Mouse (Mus musculus) Patski (cell line): ENCODE data around the gene Fzd9. TPM values are rescaled to one million over a fixed set of nuclear protein-coding genes. Genes with fewer than 3 reads are reported as not detected.

Source experiments
- ATAC-seq: fragments of 100-300 bp; one replicate; pipeline ENCODE4 v1.8.0; 2021
- CTCF ChIA-PET: fragments of 350-600 bp; sonication (Branson Sonifier 250); formaldehyde crosslinking; loops from one replicate; lab custom pipeline; 2022; ENCODE audit warnings: inconsistent platforms; lab: Charles Lee
- POLR2A ChIA-PET: fragments of 350-600 bp; sonication (Branson Sonifier 250); formaldehyde crosslinking; loops from one replicate; lab custom pipeline; 2022; ENCODE audit warnings: antibody characterized with exemption, inconsistent platforms; lab: Charles Lee
- DNase-seq: peaks from one replicate; pipeline ENCODE4 v3.0.0-alpha.2; 2011; ENCODE audit warnings: low read depth, low spot score
- H3K27me3 ChIP-seq: fragments of 371-371 bp; one replicate; pipeline ENCODE4 v1.5.1; 2021
- CTCF ChIP-seq: fragments of 100-300 bp; IDR thresholded peaks from one replicate; pipeline ENCODE4 v1.5.1; 2021
- in situ Hi-C: fragments of 300-500 bp; cut with MboI; formaldehyde crosslinking; loops from 3 replicates; pipeline ENCODE4 v1.11.1; 2018; ENCODE audit warnings: low pct_unique_long_range_greater_than_20kb, mixed read lengths
- polyA plus RNA-seq: library from polyadenylated mRNA; unstranded; gene quantifications from one replicate; pipeline ENCODE4 v1.2.3, GENCODE M21; 2021

The Fzd9 gene
- polyA plus RNA-seq, 1 experiment from 2014 or later: 0.39 TPM

DNA sequence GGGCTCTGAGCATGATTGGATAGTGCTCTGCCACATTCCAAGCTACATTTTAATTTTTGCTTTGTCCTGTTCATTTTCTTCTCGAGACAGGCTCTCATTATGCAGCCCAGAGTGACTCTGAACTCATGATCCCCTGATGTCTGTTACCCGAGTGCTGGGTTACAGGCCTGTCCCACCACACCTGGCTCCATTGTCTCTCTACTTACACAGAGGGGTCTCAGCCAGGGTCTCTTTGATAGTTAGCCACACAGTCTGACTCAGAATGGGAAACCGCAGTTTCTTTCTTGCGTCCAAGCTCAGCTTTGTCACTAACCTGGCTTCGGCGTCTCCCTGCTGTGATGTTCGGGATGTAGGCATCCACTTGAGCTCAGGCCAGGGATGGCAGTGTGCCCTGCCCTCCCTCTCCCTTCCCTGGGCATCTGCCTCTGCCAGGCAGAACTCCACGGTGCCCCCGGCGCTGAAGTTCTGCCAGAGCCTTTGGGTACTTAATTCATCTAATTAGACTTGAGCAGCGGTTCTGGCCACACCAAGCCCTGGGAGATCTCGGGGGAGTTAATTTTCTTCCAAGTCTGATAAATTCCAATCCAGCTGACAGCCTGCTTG lies 20.6 kb upstream of the Fzd9 start:
- ChIA-PET POLR2A (interaction anchor here (1.0 kb wide), 1 partner anchor 9 kb away, joined by 3 read pairs; no protein-coding TSS in a partner anchor), CTCF (interaction anchor here (0.8 kb wide), 1 partner anchor 9 kb away, joined by 3 read pairs; no protein-coding TSS in a partner anchor)
- H3K27me3 ChIP-seq: peaks cover 7% of the 10 kb centered on the region
- no peak for ATAC-seq
- no peak for TF ChIP-seq CTCF
- in situ Hi-C loops: no loop called here
- DNase-seq: no peak

DNA sequence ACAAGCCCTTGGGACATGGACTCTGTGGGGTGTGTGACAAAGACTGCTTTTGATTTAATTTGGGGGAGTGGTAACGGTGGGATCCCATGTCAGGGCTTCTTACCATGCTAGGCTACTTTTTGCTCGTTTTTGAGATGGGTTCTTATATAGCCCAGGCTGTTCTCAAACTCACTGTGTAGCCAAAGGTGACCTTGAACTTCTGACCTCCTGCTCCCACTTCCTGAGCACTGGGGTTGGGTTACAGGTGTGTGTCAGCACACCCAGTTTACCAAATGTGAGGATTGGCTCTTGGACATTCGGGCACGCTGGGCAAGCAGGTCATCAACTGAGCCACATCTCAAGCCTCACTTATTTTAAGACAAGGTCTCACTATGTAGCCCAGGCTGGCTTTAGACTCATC lies 19.3 kb upstream of the Fzd9 start:
- in situ Hi-C loops: no loop called here
- CTCF ChIA-PET: no interaction called here
- POLR2A ChIA-PET: no interaction called here
- no peak for ATAC-seq
- no peak for DNase-seq
- H3K27me3 ChIP-seq: peaks cover 7% of the 10 kb centered on the region
- no peak for TF ChIP-seq CTCF

DNA sequence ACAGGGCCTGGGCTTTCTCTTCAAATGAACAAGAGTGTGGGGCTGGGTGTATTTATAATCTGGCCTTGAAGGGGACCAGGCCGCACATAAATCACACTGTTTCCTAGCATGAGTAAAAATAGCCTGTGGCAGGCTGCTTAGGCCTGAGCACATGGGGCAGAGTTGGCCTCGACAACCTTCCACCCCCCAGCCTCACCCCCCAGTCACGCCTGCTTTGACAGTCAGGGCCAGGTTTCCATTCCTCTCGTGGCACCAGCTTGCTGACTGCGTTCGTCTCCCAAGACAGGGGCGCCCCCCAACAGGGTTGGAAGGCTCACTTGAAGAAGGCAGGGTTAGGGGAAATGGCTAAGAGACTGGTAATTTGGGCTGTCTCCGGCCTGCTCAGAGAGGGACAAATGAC lies 18.4 kb upstream of the Fzd9 start:
- in situ Hi-C loops: no loop called here
- peaks cover 7% of the 10 kb centered on the region for H3K27me3 ChIP-seq
- no peak for ATAC-seq
- no peak for DNase-seq
- CTCF ChIA-PET: no interaction called here
- POLR2A ChIA-PET: interaction anchor here (0.7 kb wide), 1 partner anchor 512 kb away, joined by 5 read pairs; no protein-coding TSS in a partner anchor
- TF ChIP-seq CTCF: no peak

DNA sequence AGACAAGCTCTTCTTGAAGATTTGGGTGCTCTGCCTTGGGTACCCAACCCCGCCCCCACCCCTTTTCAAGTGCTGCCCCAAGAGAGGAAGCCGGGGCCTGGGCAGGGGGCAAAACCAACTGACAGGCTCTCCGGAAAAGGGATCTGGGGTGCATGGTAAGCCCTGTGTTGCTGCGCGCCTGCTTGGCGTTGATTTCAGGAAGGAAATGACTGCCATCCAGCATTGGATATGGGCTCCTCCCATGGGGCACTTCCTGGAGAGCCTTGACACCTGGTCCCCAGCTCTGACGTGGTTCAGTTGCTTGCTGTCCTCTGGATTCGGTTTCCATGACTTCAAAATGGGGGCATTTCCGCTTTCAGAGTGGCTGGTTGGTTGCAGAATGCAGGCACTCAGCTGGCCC lies 13.5 kb upstream of the Fzd9 start:
- no peak for DNase-seq
- in situ Hi-C loops: no loop called here
- ATAC-seq: no peak

DNA sequence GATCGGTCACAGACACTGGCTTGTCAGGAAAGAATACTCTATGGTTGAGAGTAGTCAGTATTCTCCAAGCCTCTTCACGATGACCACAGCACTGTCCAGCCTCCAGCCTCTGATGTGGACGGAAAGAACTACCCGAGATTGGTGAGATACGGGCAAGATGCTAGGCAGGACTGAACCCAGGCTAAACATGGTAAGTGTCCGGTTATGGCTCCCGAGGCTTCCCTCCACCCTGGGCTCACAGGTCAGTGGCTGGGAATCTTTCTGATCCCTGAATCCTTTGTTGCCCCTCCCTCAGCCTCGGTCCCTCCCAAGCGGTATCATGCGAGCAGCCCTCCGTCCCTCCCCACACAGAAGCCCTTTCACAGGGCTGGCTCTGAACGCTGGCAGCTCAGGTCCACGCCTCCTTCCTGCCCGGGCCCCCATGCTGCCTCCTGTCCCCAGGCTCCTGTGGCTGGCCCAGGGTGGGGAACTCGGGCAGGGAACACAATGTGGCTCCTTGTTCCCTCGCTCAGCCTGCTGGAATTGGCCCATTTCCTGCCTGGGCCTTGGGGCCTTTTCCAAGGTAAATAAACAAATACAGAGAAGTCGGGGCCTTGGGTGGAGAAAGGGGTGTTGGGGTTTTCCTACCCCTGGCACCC lies 13.0 kb upstream of the Fzd9 start:
- no peaks in the 10 kb centered on the region for H3K27me3 ChIP-seq
- in situ Hi-C loops: no loop called here
- ChIA-PET POLR2A (no interaction called here), CTCF (interaction anchor here (0.6 kb wide), 1 partner anchor 91 kb away, joined by 3 read pairs; no protein-coding TSS in a partner anchor)
- ATAC-seq (no peak), DNase-seq (no peak)
- no peak for TF ChIP-seq CTCF

More for the DNA sequence above, 13.5 kb upstream of the Fzd9 start:
- CTCF ChIA-PET: no interaction called here
- H3K27me3 ChIP-seq: no peaks in the 10 kb centered on the region
- POLR2A ChIA-PET: no interaction called here
- TF ChIP-seq CTCF: no peak

DNA sequence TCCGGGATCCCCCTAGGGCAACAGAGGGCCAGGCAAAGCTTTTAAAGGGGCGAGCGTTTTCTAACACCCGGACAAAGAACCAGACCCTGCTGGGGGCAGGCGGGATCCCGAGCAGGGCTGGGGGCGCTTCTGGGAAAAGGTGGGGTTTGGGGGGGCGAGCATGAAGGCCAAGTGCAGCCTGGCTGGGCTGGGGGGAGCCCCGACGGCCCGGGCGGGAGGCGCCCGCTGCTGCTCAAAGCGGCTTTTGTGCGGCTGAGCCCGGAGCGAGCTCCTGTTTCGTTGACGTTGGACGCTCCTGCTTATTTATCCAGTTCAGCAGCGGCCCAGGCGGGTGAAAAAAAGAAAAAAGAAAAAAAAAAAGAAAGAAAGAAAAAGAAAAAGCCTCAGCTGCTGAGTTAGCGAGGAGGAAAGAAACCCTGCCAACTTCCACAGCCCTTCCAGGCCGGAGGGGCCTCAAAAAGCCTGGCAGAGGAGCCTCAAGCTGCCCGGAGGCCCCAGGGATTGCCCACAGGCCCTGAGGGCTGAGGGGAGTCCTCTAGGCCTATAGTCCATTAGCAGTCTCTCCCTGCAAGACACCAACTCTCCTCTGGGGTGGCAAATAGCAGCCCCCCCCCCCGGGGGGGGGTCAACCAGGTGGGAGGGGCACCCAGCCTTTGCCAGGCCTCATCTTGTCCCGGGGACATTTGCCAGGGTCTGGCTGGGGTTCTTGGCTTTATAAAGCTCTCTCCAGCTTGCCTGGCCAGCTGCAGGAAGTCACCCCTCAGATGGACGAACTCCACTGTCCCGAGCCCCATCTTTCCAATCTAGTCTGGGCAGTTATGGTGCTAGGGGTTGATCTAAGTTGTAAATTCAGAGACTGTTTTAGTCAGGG lies 7.5 kb upstream of the Fzd9 start:
- ATAC-seq: no peak
- POLR2A ChIA-PET: interaction anchor here (0.7 kb wide), 1 partner anchor 361 kb away, joined by 3 read pairs; no protein-coding TSS in a partner anchor
- CTCF ChIA-PET: interaction anchor here (0.7 kb wide), 1 partner anchor 39 kb away, joined by 3 read pairs; no protein-coding TSS in a partner anchor
- in situ Hi-C loops: no loop called here
- DNase-seq: no peak
- TF ChIP-seq CTCF: no peak
- H3K27me3 ChIP-seq: no peaks in the 10 kb centered on the region

DNA sequence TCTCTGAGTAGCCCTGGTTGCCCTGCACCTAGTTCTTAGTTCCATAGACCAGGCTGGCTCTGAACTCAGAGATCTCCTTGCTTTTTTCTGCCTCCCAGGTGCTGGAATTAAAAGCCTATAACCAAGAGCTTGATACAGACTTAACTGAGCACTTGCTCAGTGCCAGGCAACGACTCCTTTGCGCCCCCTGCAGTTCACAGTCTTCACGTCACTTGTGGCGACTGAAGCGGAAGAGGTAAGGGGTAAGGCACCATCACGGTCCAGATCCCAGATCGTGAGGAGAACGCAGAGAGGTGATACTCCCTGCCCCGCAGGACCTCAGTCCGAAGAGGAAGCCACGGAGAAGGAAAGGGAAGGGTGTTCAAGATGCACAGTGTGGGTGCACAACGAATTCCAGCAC lies 6.5 kb upstream of the Fzd9 start:
- CTCF ChIA-PET: no interaction called here
- ATAC-seq (no peak), DNase-seq (no peak)
- H3K27me3 ChIP-seq: no peaks in the 10 kb centered on the region
- in situ Hi-C loops: no loop called here
- POLR2A ChIA-PET: no interaction called here
- TF ChIP-seq CTCF: no peak

DNA sequence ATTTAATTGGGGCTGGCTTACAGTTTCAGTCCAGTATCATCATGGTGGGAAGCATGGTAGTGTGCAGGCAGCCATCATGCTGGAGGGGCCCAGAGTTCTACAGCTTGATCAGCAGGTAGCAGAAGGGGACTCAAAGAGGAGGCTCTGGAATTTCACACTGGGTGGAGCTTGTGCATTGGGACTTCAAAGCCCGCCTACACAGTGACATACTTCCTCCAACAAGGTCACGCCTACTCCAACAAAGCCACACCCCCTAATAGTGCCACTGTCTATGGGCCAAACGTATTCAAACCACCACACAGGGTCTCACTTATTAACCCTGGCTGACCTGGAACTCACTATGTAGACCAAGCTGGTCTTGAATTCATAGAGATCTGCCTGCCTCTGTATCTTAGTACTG lies 5.1 kb upstream of the Fzd9 start:
- TF ChIP-seq CTCF: no peak
- CTCF ChIA-PET: no interaction called here
- no peak for ATAC-seq
- POLR2A ChIA-PET: no interaction called here
- no peaks in the 10 kb centered on the region for H3K27me3 ChIP-seq
- DNase-seq: no peak
- in situ Hi-C loops: no loop called here

DNA sequence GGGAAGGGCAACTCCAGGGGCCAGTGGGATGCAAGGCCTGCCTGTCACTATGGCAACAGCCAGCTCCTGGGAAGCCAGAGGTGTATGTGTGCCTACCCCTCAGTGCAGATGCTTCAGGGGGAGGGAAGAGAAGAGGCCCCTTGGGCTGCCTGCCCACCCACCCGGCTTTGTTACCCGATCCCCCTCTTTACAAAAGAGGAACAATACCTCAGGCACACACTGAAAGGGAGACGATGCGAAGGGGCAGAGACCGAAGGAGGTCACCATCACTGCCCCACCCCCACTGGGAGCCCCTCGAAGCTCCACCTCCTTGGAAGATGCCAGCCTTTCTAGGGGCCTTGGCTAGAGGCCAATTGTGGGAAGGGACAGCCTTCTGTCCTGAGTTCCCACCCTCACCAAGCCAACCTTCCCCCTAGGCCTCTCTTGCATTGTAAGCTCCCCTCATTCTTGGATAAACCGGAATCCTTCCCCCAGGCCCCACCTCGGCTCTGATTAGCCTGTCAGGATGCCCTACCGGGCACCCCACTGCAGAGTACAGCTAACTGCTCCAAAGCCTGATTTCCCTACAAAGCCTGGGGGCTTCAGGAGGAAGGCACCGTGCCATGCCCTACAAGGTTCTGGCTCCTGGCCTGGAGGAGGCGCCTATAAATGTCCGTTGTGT lies 2.8 kb upstream of the Fzd9 start:
- DNase-seq (no peak), ATAC-seq (no peak)
- ChIA-PET CTCF (interaction anchor here (1.1 to 1.4 kb wide), 2 partner anchors 17 to 33 kb away, joined by 3 read pairs; no protein-coding TSS in a partner anchor), POLR2A (interaction anchor here (0.6 kb wide), 1 partner anchor 40 kb away, joined by 3 read pairs; no protein-coding TSS in a partner anchor)
- H3K27me3 ChIP-seq: no peaks in the 10 kb centered on the region
- TF ChIP-seq CTCF: no peak
- in situ Hi-C loops: no loop called here
